Mouse (Mus musculus): Measurements from ENCODE around the gene Gm9125.
"Not testable (repeated sequence)": the region's sequence is repeated elsewhere in the genome, so short reads cannot be mapped to it uniquely, and the experiment has no call there.

DNA sequence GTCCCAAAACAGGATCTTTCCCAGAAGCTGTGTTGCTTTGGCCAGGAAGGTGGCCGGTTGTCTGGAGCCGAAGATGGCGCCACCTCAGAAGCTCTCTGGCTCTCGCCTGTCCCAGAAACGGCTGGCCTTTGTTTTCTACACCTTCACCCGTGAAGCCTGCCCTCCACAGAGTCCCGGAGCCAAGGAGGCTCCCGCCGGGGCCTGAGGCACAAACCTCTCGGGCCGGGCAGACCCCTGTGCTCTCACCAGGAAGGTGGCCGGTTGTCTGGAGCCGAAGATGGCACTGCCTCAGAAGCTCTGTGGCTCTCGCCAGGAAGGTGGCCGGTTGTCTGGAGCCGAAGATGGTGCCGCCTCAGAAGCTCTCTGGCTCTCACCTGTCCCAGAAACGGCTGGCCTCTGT, 20.3 kb downstream of the Gm9125 start:
- not testable (repeated sequence) for TF ChIP-seq POLR2A (IDR thresholded peaks at IDR 0.05; ENCODE audit: borderline replicate concordance, control insufficient read depth, low read depth, low read length); CTCF (IDR thresholded peaks at IDR 0.05; ENCODE audit: control insufficient read depth, insufficient read depth, low read length)

Data from bone marrow, adult 2 months (tissue).